Mouse (Mus musculus) cerebellum, postnatal 25 days (tissue): Measurements from ENCODE around the gene Olfr1467.

Experiments used
- DNase-seq, 2 experiments: peaks; one replicate each; pipeline ENCODE4 v3.0.0; 2021; ENCODE audit warnings: mixed read lengths in 2 of 2

The Olfr1467 gene

GRCm38 (mm10) chr19:13361936-13362335, at the start of gene Olfr1467:
Gene Olfr1467 (plus strand): TSS chr19:13362236.
- no peak for DNase-seq

DNA sequence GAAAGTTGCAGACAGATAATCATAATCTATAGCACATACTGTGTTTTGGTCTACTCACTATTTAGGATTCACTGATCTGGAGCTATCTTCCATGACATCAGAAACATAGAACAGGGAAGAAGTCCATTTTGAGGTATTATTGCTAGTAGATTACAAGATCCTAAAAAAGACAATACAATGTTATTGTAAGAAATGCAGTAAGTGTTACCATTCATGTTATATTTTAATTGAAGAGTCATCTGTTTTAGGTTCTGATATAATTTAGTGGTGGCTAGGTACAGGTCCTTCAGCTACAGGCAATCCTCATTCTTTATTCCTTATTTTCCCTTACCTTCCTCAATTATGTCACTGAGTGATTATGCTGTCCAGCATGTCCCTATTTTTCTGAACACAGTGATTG, 46.6 kb upstream of the Olfr1467 start, which contains the start of gene Olfr1465:
Gene Olfr1465 (minus strand): TSS at position 101 of the 400 bp plus-strand sequence.
- DNase-seq = no peak

DNA sequence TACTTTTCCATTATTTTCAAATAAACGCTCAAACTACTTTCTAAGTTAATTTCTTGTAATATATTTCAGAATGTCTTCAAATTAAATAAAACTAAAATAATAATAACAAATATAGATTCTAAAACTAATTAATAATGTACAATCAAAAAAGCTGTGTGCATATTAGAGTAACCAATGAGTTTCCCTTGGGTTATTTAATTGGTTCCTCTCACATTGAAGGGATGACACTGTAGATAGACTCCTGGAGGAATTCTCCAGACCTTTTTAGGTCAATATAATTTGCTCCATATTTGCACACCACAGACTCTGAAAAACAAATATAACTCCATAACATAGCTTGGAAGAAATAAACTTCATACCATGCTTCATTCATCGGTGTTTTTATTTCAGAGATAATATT, 23.5 kb upstream of the Olfr1467 start, which contains the start of gene Olfr1466:
Gene Olfr1466 (plus strand): TSS at position 301 of the 400 bp plus-strand sequence.
- no peak for DNase-seq

GRCm38 (mm10) chr19:13407549-13407948, 45.5 kb downstream of the Olfr1467 start, which contains the start of gene Olfr1469:
Gene Olfr1469 (plus strand): TSS chr19:13407849.
- DNase-seq = no peak
